Mouse (Mus musculus) intestine, embryonic 16.5 days (tissue): ENCODE results near the gene Polg. TPM values are rescaled to one million over a fixed set of nuclear protein-coding genes. Genes with fewer than 3 reads are reported as not detected.

ENCODE experiments used
- ATAC-seq: fragments of 200-750 bp; cut with Nextera tagmentation; 2 replicates; pipeline ENCODE4 v1.8.0; 2017; ENCODE audit warnings: moderate TSS enrichment, moderate library complexity
- H3K27ac ChIP-seq: fragments of 300-500 bp; sonication (generic); 2 replicates; pipeline ENCODE4 v1.5.1; 2014; ENCODE audit warnings: mild to moderate bottlenecking, low read length
- H3K27me3 ChIP-seq: fragments of 300-500 bp; sonication (generic); replicated peaks from 2 replicates; pipeline ENCODE4 v1.6.1; 2014; ENCODE audit warnings: low read length, control low read depth, mixed read lengths; ENCODE audit not compliant: control insufficient read depth, insufficient read depth
- H3K36me3 ChIP-seq: fragments of 300-500 bp; sonication (generic); 2 replicates; pipeline ENCODE4 v1.6.1; 2014; ENCODE audit warnings: low read length, control low read depth; ENCODE audit not compliant: control insufficient read depth, insufficient read depth
- H3K4me1 ChIP-seq: fragments of 300-500 bp; sonication (generic); 2 replicates; pipeline ENCODE4 v1.6.1; 2014; ENCODE audit warnings: low read length, control low read depth, mixed read lengths; ENCODE audit not compliant: control insufficient read depth, insufficient read depth
- H3K4me2 ChIP-seq: fragments of 300-500 bp; sonication (generic); 2 replicates; pipeline ENCODE4 v1.6.1; 2014; ENCODE audit warnings: low read depth, low read length, control low read depth
- H3K4me3 ChIP-seq: fragments of 300-500 bp; sonication (generic); 2 replicates; pipeline ENCODE4 v1.5.1; 2014; ENCODE audit warnings: mild to moderate bottlenecking, low read length
- H3K9ac ChIP-seq: fragments of 300-500 bp; sonication (generic); 2 replicates; pipeline ENCODE4 v1.6.1; 2014; ENCODE audit warnings: low read depth, low read length
- H3K9me3 ChIP-seq: fragments of 300-500 bp; sonication (generic); 2 replicates; pipeline ENCODE4 v1.6.1; 2016; ENCODE audit warnings: low read length, control low read depth; ENCODE audit not compliant: control insufficient read depth
- WGBS: fragments of 180-500 bp; shearing (Covaris S2); extraction: QIAGEN DNeasy Blood & Tissue Kit; methylation state at CpG from one replicate; pipeline ENCODE4 v1.1.7; 2014; 5-methylcytosine and 5-hydroxymethylcytosine counted together
- polyA plus RNA-seq: library from polyadenylated mRNA; unstranded; fragments of >200 nt; fragmentation: Nextera tagmentation; extraction: Ambion mirVana; gene quantifications from 2 replicates; pipeline ENCODE4 v1.2.1, GENCODE M21; 2015

Gene Polg
- polyA plus RNA-seq, 1 experiment from 2014 or later = 39.1 TPM

- no peak for ATAC-seq
- Histone ChIP-seq H3K4me3 (no peak overlapping the region), H3K36me3 (no peaks in the 10 kb centered on the region), H3K4me1 (peaks cover 14% of the 10 kb centered on the region), H3K27ac (no peak overlapping the region), H3K9ac (no peak overlapping the region), H3K9me3 (no peaks in the 10 kb centered on the region), H3K27me3 (peaks cover 99% of the 10 kb centered on the region), H3K4me2 (no peak overlapping the region)
- 5% methylated on average over 5 of the region's 5 CpGs for WGBS
Measured at GRCm38 (mm10) chr7:79503656-79504250, 37.6 kb upstream of the Polg start.

GRCm38 (mm10) chr7:79503103-79503455 is 36.9 kb upstream of the Polg start:
- no peak for ATAC-seq
- 8% methylated on average over 6 of the region's 6 CpGs for WGBS
- Histone ChIP-seq H3K9me3 (no peaks in the 10 kb centered on the region), H3K27me3 (peaks cover 98% of the 10 kb centered on the region), H3K4me1 (peaks cover 11% of the 10 kb centered on the region), H3K4me3 (no peak overlapping the region), H3K9ac (no peak overlapping the region), H3K36me3 (no peaks in the 10 kb centered on the region), H3K27ac (no peak overlapping the region), H3K4me2 (no peak overlapping the region)

- no peak overlapping the region for H3K27ac ChIP-seq
- H3K9me3 ChIP-seq = no peaks in the 10 kb centered on the region
- ATAC-seq = no peak
- H3K9ac ChIP-seq = no peak overlapping the region
- H3K4me2 ChIP-seq = no peak overlapping the region
- no peak overlapping the region for H3K4me3 ChIP-seq
- no peaks in the 10 kb centered on the region for H3K36me3 ChIP-seq
- WGBS = 8% methylated on average over 10 of the region's 10 CpGs
- peaks cover 98% of the 10 kb centered on the region for H3K27me3 ChIP-seq
- peaks cover 11% of the 10 kb centered on the region for H3K4me1 ChIP-seq
Measured at GRCm38 (mm10) chr7:79502152-79503102, 36.3 kb upstream of the Polg start.

- Histone ChIP-seq H3K9ac (no peak overlapping the region), H3K4me2 (no peak overlapping the region), H3K9me3 (no peaks in the 10 kb centered on the region), H3K27me3 (peaks cover 98% of the 10 kb centered on the region), H3K4me3 (no peak overlapping the region), H3K27ac (no peak overlapping the region), H3K4me1 (peaks cover 11% of the 10 kb centered on the region), H3K36me3 (no peaks in the 10 kb centered on the region)
- no peak for ATAC-seq
- 4% methylated on average over 8 of the region's 8 CpGs for whole genome bisulfite sequencing
Measured at GRCm38 (mm10) chr7:79501581-79502031, 35.4 kb upstream of the Polg start.

- H3K9me3 ChIP-seq = no peaks in the 10 kb centered on the region
- peaks cover 12% of the 10 kb centered on the region for H3K4me1 ChIP-seq
- H3K27ac ChIP-seq = no peak overlapping the region
- H3K4me2 ChIP-seq = no peak overlapping the region
- ATAC-seq = no peak
- H3K9ac ChIP-seq = no peak overlapping the region
- H3K4me3 ChIP-seq = no peak overlapping the region
- WGBS = 14% methylated on average over 3 of the region's 3 CpGs
- H3K27me3 ChIP-seq = peaks cover 95% of the 10 kb centered on the region
- H3K36me3 ChIP-seq = no peaks in the 10 kb centered on the region
Measured at GRCm38 (mm10) chr7:79500681-79501306, 34.6 kb upstream of the Polg start.

GRCm38 (mm10) chr7:79499596-79500570 is 33.7 kb upstream of the Polg start:
- Histone ChIP-seq H3K27ac (no peak overlapping the region), H3K9ac (no peak overlapping the region), H3K4me2 (peak overlapping the region; percentile 27; the same call in 1 of the 2 replicates), H3K4me3 (peak overlapping the region; percentile 32), H3K27me3 (peaks cover 87% of the 10 kb centered on the region), H3K36me3 (no peaks in the 10 kb centered on the region), H3K9me3 (no peaks in the 10 kb centered on the region), H3K4me1 (peaks cover 11% of the 10 kb centered on the region)
- no peak for ATAC-seq
- 1% methylated on average over 57 of the region's 72 CpGs for WGBS

- peaks cover 83% of the 10 kb centered on the region for H3K27me3 ChIP-seq
- no peaks in the 10 kb centered on the region for H3K36me3 ChIP-seq
- H3K4me3 ChIP-seq = no peak overlapping the region
- H3K9ac ChIP-seq = no peak overlapping the region
- H3K4me1 ChIP-seq = peaks cover 6% of the 10 kb centered on the region
- H3K4me2 ChIP-seq = no peak overlapping the region
- WGBS = 1% methylated on average over 35 of the region's 35 CpGs
- ATAC-seq = 0 out of 2 replicates have a peak, but pooled peaks have one; percentile 34
- H3K9me3 ChIP-seq = no peaks in the 10 kb centered on the region
- no peak overlapping the region for H3K27ac ChIP-seq
Measured at GRCm38 (mm10) chr7:79498965-79499595, 32.9 kb upstream of the Polg start.

- Histone ChIP-seq H3K27ac (no peak overlapping the region), H3K4me1 (peaks cover 6% of the 10 kb centered on the region), H3K4me2 (no peak overlapping the region), H3K4me3 (no peak overlapping the region), H3K36me3 (no peaks in the 10 kb centered on the region), H3K27me3 (peaks cover 80% of the 10 kb centered on the region), H3K9me3 (no peaks in the 10 kb centered on the region), H3K9ac (no peak overlapping the region)
- no peak for ATAC-seq
- WGBS = 11% methylated on average over 6 of the region's 6 CpGs
Measured at GRCm38 (mm10) chr7:79498356-79498755, 32.2 kb upstream of the Polg start.
